Mouse (Mus musculus) heart, adult 9 months (tissue): Measurements from ENCODE around the gene Gimap7.
A peak's percentile ranks its signal among the peaks of the same experiment; 100 is the strongest.
"Not testable (repeated sequence)": the region's sequence is repeated elsewhere in the genome, so short reads cannot be mapped to it uniquely, and the experiment has no call there.

Source experiments
- DNase-seq, 2 experiments: peaks; one replicate each; pipeline ENCODE4 v3.0.0; 2022; ENCODE audit warnings: low spot score in 2 of 2

Gimap7 gene

GRCm38 (mm10) chr6:48718455-48718854 is at the start of gene Gimap7, which contains the start of gene Gm28053:
Gimap7 (plus strand) TSS chr6:48718621.
Gm28053 (plus strand) TSS chr6:48718607.
- no peak for DNase-seq

- DNase-seq, result no peak
Measured at GRCm38 (mm10) chr6:48669446-48669969, 48.9 kb upstream of the Gimap7 start.

- no peak for DNase-seq
Measured at GRCm38 (mm10) chr6:48674291-48675058, 43.9 kb upstream of the Gimap7 start.

GRCm38 (mm10) chr6:48675400-48675930 is 43.0 kb upstream of the Gimap7 start:
- no peak for DNase-seq

- peak; percentile 44 to 53 for DNase-seq
Measured at GRCm38 (mm10) chr6:48675931-48676859, 42.2 kb upstream of the Gimap7 start, which contains the start of gene Gimap9. Gimap9 (plus strand) TSS chr6:48676129.

- no peak for DNase-seq
Measured at GRCm38 (mm10) chr6:48676860-48677415, 41.5 kb upstream of the Gimap7 start.

- DNase-seq, result no peak
Measured at GRCm38 (mm10) chr6:48677492-48678345, 40.7 kb upstream of the Gimap7 start.

GRCm38 (mm10) chr6:48678391-48678790 is 40.0 kb upstream of the Gimap7 start:
- DNase-seq, result no peak

GRCm38 (mm10) chr6:48679701-48680100 is 38.7 kb upstream of the Gimap7 start:
- no peak for DNase-seq

- DNase-seq, result no peak
Measured at GRCm38 (mm10) chr6:48680421-48680820, 38.0 kb upstream of the Gimap7 start.

- no peak for DNase-seq
Measured at GRCm38 (mm10) chr6:48681472-48682090, 36.8 kb upstream of the Gimap7 start.

GRCm38 (mm10) chr6:48682271-48682670 is 36.1 kb upstream of the Gimap7 start:
- DNase-seq, result no peak

GRCm38 (mm10) chr6:48683263-48683821 is 35.1 kb upstream of the Gimap7 start:
- not testable (repeated sequence) for DNase-seq

- DNase-seq, result peak in 1 of 2 experiments; percentile 34
Measured at GRCm38 (mm10) chr6:48684319-48684718, 34.1 kb upstream of the Gimap7 start, which contains the start of gene Gimap4. Gimap4 (plus strand) TSS chr6:48684549.

- DNase-seq, result no peak
Measured at GRCm38 (mm10) chr6:48684806-48685205, 33.6 kb upstream of the Gimap7 start.

- no peak for DNase-seq
Measured at GRCm38 (mm10) chr6:48685251-48685650, 33.2 kb upstream of the Gimap7 start.

GRCm38 (mm10) chr6:48685694-48686665 is 32.4 kb upstream of the Gimap7 start:
- no peak for DNase-seq

GRCm38 (mm10) chr6:48687077-48687476 is 31.3 kb upstream of the Gimap7 start:
- DNase-seq, result no peak

- no peak for DNase-seq
Measured at GRCm38 (mm10) chr6:48689320-48689719, 29.1 kb upstream of the Gimap7 start.
